Mouse (Mus musculus): ENCODE results near the gene Gpx5. TPM values are rescaled to one million over a fixed set of nuclear protein-coding genes. Genes with fewer than 3 reads are reported as not detected.
A peak's percentile ranks its signal among the peaks of the same experiment; 100 is the strongest.

The Gpx5 gene
- not detected for total RNA-seq (2021)
- long read RNA-seq, experiment 1: 0 reads
- long read RNA-seq, experiment 2: 0 reads

- DNase-seq (ENCODE audit: low spot score in 2 of 2): no peak
Observed at GRCm38 (mm10) chr13:21292631-21293030, at the start of gene Gpx5. Gpx5 (minus strand) TSS chr13:21292731.

GRCm38 (mm10) chr13:21327424-21327823 is 34.9 kb upstream of the Gpx5 start:
- peak in 1 of 2 experiments; percentile 4 for DNase-seq (ENCODE audit: low spot score in 2 of 2)

- DNase-seq (ENCODE audit: low spot score in 2 of 2): peak; percentile 80 to 86
Observed at GRCm38 (mm10) chr13:21326657-21327211, 34.2 kb upstream of the Gpx5 start.

- peak in 1 of 2 experiments; percentile 15 for DNase-seq (ENCODE audit: low spot score in 2 of 2)
Observed at GRCm38 (mm10) chr13:21326191-21326590, 33.7 kb upstream of the Gpx5 start.

- DNase-seq (ENCODE audit: low spot score in 2 of 2): no peak
Observed at GRCm38 (mm10) chr13:21323405-21323804, 30.9 kb upstream of the Gpx5 start.

GRCm38 (mm10) chr13:21322509-21323375 is 30.2 kb upstream of the Gpx5 start:
- DNase-seq (ENCODE audit: low spot score in 2 of 2): peak; percentile 58 to 66

- DNase-seq (ENCODE audit: low spot score in 2 of 2): peak in 1 of 2 experiments; percentile 24
Observed at GRCm38 (mm10) chr13:21321890-21322494, 29.5 kb upstream of the Gpx5 start.

- DNase-seq (ENCODE audit: low spot score in 2 of 2): no peak
Observed at GRCm38 (mm10) chr13:21320262-21320661, 27.7 kb upstream of the Gpx5 start.

GRCm38 (mm10) chr13:21313903-21314302 is 21.4 kb upstream of the Gpx5 start:
- no peak for DNase-seq (ENCODE audit: low spot score in 2 of 2)

- DNase-seq (ENCODE audit: low spot score in 2 of 2): no peak
Observed at GRCm38 (mm10) chr13:21312854-21313253, 20.3 kb upstream of the Gpx5 start.

- DNase-seq (ENCODE audit: low spot score in 2 of 2): no peak
Observed at GRCm38 (mm10) chr13:21311926-21312325, 19.4 kb upstream of the Gpx5 start, which contains the start of gene Gpx6. Gpx6 (plus strand) TSS chr13:21312125.

GRCm38 (mm10) chr13:21309788-21310187 is 17.3 kb upstream of the Gpx5 start:
- no peak for DNase-seq (ENCODE audit: low spot score in 2 of 2)

- DNase-seq (ENCODE audit: low spot score in 2 of 2): no peak
Observed at GRCm38 (mm10) chr13:21304483-21305066, 12.0 kb upstream of the Gpx5 start.

GRCm38 (mm10) chr13:21298557-21298956 is 6.0 kb upstream of the Gpx5 start:
- DNase-seq (ENCODE audit: low spot score in 2 of 2): no peak

GRCm38 (mm10) chr13:21279559-21279958 is 13.0 kb downstream of the Gpx5 start:
- peak; percentile 88 to 95 for DNase-seq (ENCODE audit: low spot score in 2 of 2)

GRCm38 (mm10) chr13:21279076-21279475 is 13.5 kb downstream of the Gpx5 start:
- DNase-seq (ENCODE audit: low spot score in 2 of 2): no peak

- no peak for DNase-seq (ENCODE audit: low spot score in 2 of 2)
Observed at GRCm38 (mm10) chr13:21276551-21276950, 16.0 kb downstream of the Gpx5 start.

- DNase-seq (ENCODE audit: low spot score in 2 of 2): peak; percentile 72 to 91
Observed at GRCm38 (mm10) chr13:21275815-21276550, 16.5 kb downstream of the Gpx5 start.

GRCm38 (mm10) chr13:21275021-21275814 is 17.3 kb downstream of the Gpx5 start:
- peak; percentile 9 to 34 for DNase-seq (ENCODE audit: low spot score in 2 of 2)

GRCm38 (mm10) chr13:21268262-21268661 is 24.3 kb downstream of the Gpx5 start:
- DNase-seq (ENCODE audit: low spot score in 2 of 2): no peak

Measured in layer of hippocampus, postnatal 14 days (tissue).